Mouse (Mus musculus) bone marrow, adult 2 months (tissue): ENCODE measurements around the gene Zdhhc17. TPM values are rescaled to one million over a fixed set of nuclear protein-coding genes. Genes with fewer than 3 reads are reported as not detected.

Source experiments
- H3K27ac ChIP-seq: fragments of 200-500 bp; 2 replicates; pipeline ENCODE4 v1.5.1; 2012; ENCODE audit warnings: low read depth, mild to moderate bottlenecking, control low read depth, inconsistent platforms, low read length; ENCODE audit not compliant: control insufficient read depth, poor library complexity, insufficient read depth
- H3K4me1 ChIP-seq: fragments of 200-500 bp; 2 replicates; pipeline ENCODE4 v1.6.1; 2011; ENCODE audit warnings: low read length; ENCODE audit not compliant: control insufficient read depth, insufficient read depth
- H3K4me3 ChIP-seq: fragments of 200-500 bp; replicated peaks from 2 replicates; pipeline ENCODE3; 2011; ENCODE audit warnings: mild to moderate bottlenecking, low read depth, low read length, control low read depth; ENCODE audit not compliant: control insufficient read depth
- CTCF ChIP-seq: fragments of 200-500 bp; IDR thresholded peaks from 2 replicates; pipeline ENCODE4 v1.5.1; 2011; ENCODE audit warnings: low read length, control low read depth; ENCODE audit not compliant: control insufficient read depth, insufficient read depth
- POLR2A ChIP-seq: fragments of 200-500 bp; IDR thresholded peaks from 2 replicates; pipeline ENCODE4 v1.6.1; 2011; ENCODE audit warnings: low read depth, mild to moderate bottlenecking, control low read depth, low read length, borderline replicate concordance; ENCODE audit not compliant: control insufficient read depth
- WGBS: fragments of 180-500 bp; shearing (Covaris S2); methylation state at CpG from one replicate; pipeline ENCODE4 v1.1.7; 2018; 5-methylcytosine and 5-hydroxymethylcytosine counted together
- polyA plus RNA-seq: library from polyadenylated mRNA; stranded (reverse); fragments of >200 nt; gene quantifications from 2 replicates; pipeline ENCODE4 v1.2.4, GENCODE M21; 2011; ENCODE audit warnings: low replicate concordance; ENCODE audit not compliant: missing spikeins, insufficient read depth, insufficient read length

Zdhhc17 gene
- polyA plus RNA-seq, 1 experiment = 4.6 TPM

DNA sequence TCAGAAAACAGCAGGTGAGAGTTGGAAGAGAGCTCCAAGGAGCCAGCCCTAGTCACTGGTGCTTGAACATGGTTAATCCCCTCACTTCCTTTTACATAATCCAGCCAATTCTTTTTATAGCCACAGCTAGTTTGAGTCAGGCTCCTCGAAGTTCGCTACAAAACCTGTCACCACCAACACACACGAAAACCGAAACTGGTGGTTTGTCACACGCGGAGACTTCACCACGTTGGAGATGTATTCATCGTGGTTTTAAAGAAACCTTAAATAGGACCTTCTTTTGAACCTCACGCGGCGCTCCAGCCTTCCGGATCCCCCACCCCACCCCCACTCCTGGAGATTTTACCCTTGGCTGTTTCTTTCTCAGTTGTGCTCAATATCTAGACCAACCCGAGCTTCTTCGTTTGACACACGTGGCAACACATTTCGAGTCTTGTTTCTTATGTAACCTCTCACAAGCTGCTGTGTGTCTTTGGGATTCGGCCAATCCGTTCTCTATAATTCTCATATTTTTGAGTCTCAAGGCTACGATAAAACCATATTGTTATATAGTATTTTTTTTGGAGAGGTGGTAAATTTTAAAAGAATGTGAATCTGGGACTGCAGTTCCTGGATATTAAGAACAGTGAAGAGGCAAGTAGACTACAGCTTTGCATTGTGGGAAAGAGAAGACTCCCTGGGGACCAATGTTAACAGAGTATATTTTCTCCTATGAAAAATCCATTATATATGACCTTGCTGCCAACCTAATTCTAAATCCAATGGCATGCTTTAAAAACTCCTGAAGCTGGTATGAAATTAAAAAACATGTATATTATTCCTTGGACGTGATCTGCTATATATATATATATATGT, 21.8 kb upstream of the Zdhhc17 start:
- TF ChIP-seq CTCF (no peak), POLR2A (no peak)
- 0 out of 2 replicates have a peak overlapping the region, but pooled peaks have one; percentile 10 for H3K27ac ChIP-seq
- 7% methylated on average over 20 of the region's 20 CpGs for WGBS
- peak overlapping the region; percentile 53 for H3K4me3 ChIP-seq
- no peaks in the 10 kb centered on the region; the same call in 1 of the 2 replicates for H3K4me1 ChIP-seq

DNA sequence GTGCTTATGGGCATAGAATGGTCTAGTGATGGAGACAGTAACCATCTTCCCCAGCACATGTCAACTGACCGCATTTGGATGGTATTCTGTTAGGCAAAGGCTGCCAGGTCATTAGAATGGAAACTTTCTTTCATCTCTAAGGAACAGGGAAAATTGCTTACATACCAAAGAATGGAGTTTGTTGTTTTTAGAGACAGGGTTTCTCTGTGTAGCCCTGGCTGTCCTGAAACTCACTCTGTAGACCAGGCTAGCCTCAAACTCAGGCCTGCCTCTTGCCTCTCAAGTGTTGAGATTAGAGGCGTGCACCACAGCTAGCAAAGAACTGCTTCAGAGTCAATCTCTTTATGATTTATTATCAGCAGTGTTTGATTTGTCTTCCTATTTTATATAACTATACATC, 20.9 kb upstream of the Zdhhc17 start:
- H3K27ac ChIP-seq = no peak overlapping the region
- TF ChIP-seq CTCF (no peak), POLR2A (no peak)
- 75% methylated on average over 2 of the region's 2 CpGs for WGBS
- no peaks in the 10 kb centered on the region; the same call in 1 of the 2 replicates for H3K4me1 ChIP-seq
- no peak overlapping the region for H3K4me3 ChIP-seq

DNA sequence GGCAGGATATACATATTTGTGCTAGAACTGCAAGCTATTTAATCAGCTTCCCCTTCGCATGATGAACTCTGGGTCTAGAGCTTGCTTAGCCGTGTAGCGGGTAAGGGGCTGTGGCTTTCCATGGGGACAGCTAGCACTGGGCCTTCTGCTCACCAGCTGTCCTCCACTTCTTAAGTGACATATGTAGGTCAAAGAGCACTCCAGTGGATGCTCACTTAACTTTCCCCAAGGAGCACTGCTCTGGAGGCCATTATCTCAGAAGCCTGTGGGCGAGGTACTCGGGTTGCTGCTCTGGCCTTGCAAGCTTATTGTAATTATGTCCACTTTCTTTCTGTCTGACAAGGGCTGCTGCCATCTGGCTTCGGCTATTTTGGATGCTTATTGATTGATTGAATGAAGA, 16.2 kb upstream of the Zdhhc17 start:
- Histone ChIP-seq H3K4me3 (no peak overlapping the region), H3K4me1 (no peaks in the 10 kb centered on the region), H3K27ac (no peak overlapping the region)
- TF ChIP-seq CTCF = no peak
- TF ChIP-seq POLR2A = no peak
- WGBS = 85% methylated on average over 6 of the region's 6 CpGs

DNA sequence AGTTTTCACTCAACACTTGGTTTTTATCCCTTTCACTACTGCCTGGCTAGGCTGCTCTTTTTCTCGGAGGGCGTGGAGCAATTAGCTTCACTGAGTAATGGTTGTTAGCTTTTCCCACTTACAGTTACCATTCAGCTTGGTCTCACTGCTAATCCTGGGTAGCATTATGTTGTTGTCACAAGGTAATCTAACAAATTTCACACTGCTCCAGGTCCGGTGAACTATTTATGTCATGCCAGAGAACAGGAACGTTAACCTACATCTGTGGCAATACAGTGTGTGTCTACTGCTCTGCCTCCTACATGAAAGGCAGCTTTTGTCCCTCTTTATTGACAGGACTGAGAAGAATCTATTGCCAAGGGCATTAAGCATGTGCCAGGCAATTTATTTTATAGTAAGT, 14.8 kb upstream of the Zdhhc17 start:
- WGBS = 91% methylated on average over 4 of the region's 4 CpGs
- H3K4me1 ChIP-seq = no peaks in the 10 kb centered on the region
- no peak for TF ChIP-seq POLR2A
- no peak for TF ChIP-seq CTCF
- H3K27ac ChIP-seq = no peak overlapping the region
- no peak overlapping the region for H3K4me3 ChIP-seq

DNA sequence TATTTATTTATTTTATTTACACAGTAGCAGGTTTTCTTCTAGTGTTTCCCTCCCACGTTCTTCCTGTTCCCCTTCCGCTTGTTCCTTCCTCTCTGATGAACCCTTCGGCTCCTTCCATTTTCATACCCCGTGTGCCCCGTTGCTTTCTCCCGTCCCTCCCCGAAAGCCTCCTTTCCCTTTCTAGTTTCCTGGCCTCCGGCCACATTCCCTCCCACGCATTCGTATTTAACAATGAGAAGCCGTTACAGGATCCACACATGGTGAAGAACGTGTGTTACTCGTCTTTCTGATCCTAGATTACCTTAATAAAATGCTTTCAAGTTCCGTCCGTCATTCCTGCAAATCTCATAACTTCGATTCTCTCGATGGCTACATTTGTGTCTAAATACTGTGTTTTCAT, 4.5 kb upstream of the Zdhhc17 start:
- Histone ChIP-seq H3K27ac (no peak overlapping the region), H3K4me3 (no peak overlapping the region), H3K4me1 (no peaks in the 10 kb centered on the region)
- TF ChIP-seq POLR2A (no peak), CTCF (no peak)
- 76% methylated on average over 17 of the region's 17 CpGs for WGBS

DNA sequence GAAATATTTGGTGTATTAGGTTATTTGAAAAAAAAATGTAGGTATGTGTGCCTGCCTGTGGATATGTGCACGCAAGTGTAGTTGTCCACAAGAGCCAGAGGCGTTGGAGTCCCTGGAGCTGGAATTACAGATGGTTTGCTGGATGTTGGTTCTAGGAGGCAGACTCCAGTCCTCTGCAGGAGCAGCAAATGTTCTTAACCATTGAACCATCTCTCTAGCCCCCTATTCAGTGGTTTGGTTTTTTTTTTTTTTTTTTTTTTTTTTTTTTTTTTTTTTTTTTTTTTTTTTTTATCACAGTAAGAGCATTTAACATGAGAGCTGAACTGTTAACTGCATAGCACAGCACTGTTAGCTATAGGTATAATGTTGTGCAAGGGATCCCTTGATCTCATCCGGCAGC, 3.3 kb upstream of the Zdhhc17 start:
- Histone ChIP-seq H3K4me1 (no peaks in the 10 kb centered on the region), H3K27ac (no peak overlapping the region), H3K4me3 (no peak overlapping the region)
- 88% methylated on average over 3 of the region's 3 CpGs for WGBS
- no peak for TF ChIP-seq CTCF
- no peak for TF ChIP-seq POLR2A

DNA sequence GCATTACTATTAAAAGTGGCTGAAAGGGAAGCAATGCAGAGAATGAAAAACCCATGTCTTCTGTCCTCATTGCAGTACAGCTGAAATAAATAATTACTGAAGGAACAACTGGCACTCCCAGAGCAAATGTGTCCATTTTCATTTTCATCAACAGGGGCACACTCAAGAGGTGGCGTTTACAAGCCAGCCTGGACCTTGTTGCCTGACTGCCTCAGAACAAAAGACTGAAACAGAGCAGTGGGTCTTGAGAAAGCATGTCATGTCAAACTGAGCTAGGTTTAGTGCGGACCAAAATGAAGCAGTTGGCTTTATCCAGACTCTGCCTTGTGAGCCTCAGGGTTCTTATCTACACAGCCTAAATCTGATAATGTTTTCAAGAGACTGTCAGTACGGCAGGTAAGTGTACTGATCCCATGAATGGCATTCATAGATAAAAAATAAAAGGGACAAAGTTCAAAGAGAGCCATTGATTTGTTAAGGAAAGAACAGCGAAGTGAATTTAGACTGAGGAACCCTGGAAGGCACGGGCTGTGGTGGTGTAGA, 2.6 kb upstream of the Zdhhc17 start:
- H3K4me1 ChIP-seq = no peaks in the 10 kb centered on the region; the same call in 1 of the 2 replicates
- 78% methylated on average over 5 of the region's 5 CpGs for whole genome bisulfite sequencing
- no peak overlapping the region for H3K27ac ChIP-seq
- TF ChIP-seq CTCF (no peak), POLR2A (no peak)
- no peak overlapping the region for H3K4me3 ChIP-seq

DNA sequence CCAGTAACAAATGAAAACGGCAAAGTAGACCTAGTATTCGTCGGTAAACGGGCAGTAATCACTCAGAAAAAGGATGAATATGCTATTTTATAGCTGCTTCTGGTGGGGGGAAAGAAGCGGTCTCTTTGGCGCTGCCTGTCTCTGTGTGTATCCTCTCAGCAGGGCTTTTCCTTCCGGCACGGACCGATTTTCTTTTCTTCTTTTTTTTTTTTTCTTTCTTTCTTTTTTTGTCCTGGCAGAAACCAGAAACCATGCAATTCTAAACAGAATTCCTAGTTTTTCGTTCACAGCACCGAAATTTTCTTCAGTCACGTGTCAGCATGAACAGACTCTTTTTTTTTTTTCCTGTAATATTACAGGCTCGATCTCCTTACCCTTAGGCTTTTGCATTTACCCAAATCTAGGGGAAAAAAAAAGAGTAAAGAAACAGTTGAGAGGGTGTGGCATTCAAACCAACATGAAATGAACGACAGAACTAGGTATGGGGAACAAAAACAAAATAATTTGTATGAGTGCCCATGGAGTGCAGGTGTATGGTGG, 1.4 kb upstream of the Zdhhc17 start:
- Histone ChIP-seq H3K27ac (no peak overlapping the region), H3K4me3 (peak overlapping the region; percentile 46), H3K4me1 (no peaks in the 10 kb centered on the region; the same call in 1 of the 2 replicates)
- under 1% methylated on average over 14 of the region's 14 CpGs for WGBS
- TF ChIP-seq CTCF = no peak
- no peak for TF ChIP-seq POLR2A

DNA sequence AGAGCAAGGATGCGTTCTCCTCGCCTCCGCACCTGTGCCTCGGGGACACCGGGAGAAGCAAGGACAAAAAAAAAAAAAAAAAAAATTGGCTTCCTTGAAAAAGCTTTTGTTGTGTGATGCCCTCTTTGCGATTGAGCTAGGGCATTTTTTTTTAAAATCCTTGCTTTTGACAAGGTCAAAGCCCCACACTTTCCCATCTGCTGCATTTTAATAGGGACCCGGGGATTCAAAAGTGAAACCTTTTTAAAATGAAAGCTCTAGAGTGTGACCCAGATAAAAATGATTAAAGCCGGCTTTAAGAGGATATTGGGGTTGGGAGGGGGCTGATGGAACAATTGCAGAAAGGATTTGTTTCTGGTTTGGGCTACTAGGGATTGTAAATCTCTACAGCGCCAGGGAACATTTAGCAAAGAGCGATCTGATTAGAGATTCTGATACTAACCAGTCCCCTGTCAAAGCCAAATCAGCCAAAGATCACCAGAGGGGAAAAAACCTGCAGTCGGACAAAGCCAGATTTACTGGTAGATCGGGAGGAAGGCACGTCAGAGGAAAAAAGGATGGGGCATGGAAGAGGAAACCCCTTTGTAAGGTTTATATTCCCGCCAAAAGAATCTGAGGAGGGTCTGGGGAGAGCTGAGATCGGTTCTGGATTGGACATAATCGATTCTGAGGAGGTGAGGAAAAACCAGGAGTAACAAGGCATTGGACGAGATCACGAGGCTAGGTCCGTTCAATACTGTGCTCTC, 713 bp upstream of the Zdhhc17 start:
- Histone ChIP-seq H3K27ac (peak overlapping the region; percentile 99), H3K4me3 (peak overlapping the region; percentile 96), H3K4me1 (no peaks in the 10 kb centered on the region; the same call in 1 of the 2 replicates)
- TF ChIP-seq POLR2A (no peak), CTCF (no peak)
- under 1% methylated on average over 19 of the region's 19 CpGs for WGBS
